ENCODE assay signal across 9 mouse cellular contexts in the genomic region with DNA sequence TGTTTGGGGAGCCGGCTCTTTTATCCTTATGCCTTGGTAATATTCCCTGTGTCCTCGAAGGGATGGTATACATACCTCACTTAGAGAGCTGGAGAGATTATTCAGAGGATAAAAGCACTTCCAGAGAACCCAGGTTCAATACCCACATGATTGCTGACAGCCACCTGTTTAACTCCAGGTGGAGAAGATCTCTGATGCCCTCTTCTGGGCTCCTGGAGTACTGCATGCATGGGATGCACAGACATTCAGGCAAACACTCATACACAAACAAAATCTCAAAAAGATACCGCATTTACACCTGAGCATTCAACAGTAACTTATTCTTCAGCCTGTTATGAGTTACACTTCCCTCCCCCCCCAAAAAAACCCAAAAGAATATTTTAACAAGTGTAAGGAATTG. TPM values are rescaled to one million over a fixed set of nuclear protein-coding genes. Genes with fewer than 3 reads are reported as not detected.
DNase-seq lines count a peak whose midpoint lies in the region; ATAC-seq and TF ChIP-seq lines count a peak whose summit lies in the region.
"Had no signal": no experiment of that assay in that cellular context is flagged by ENCODE, and none has a peak within 500 bp of the region (broad histone marks: within the 10 kb centered on the region; RNA-seq: fewer than 3 reads in every experiment).

No protein-coding gene starts in this region.

- peak; percentile 59 for DNase-seq in kidney, adult 9 months
- no peak for DNase-seq in kidney, adult 11 months
- DNase-seq in MEL (ENCODE audit: low read depth, low spot score): peak; percentile 63
- DNase-seq in embryonic facial prominence, embryonic 11.5 days (ENCODE audit: low spot score): peak; percentile 39
- no peak for DNase-seq in layer of hippocampus, postnatal 36 days
- DNase-seq in cerebellum, adult 8-10 months: no peak
- DNase-seq in layer of hippocampus, postnatal 10 days (ENCODE audit: low spot score in 2 of 2): no peak

- no peaks in the 10 kb centered on the region for H3K9me3 ChIP-seq in MEL (replicated peaks; ENCODE audit: insufficient read depth, low read length)
- H3K9me3 ChIP-seq in embryonic facial prominence, embryonic 11.5 days (replicated peaks; ENCODE audit: control insufficient read depth, low read length): no peaks in the 10 kb centered on the region
- H3K9me3 ChIP-seq: limb, embryonic 15.5 days had no signal

- peak; percentile 26 for TF ChIP-seq RAD21 in MEL (IDR thresholded peaks at IDR 0.05; ENCODE audit: low read depth, low read length)

- TF ChIP-seq CTCF in MEL (IDR thresholded peaks at IDR 0.05 in 2 of 3, conservative IDR thresholded peaks at IDR 0.05 in 1 of 3; ENCODE audit: control insufficient read depth in 1 of 3, insufficient read depth in 1 of 3, low read depth in 2 of 3, low read length in 3 of 3, poor library complexity in 1 of 3, severe bottlenecking in 1 of 3): peak; percentile 55 to 90 (median 65)

- ATAC-seq in embryonic facial prominence, embryonic 11.5 days (replicated peaks; ENCODE audit: insufficient number of reproducible peaks, low FRiP score, low TSS enrichment, low read depth): no peak
- 0 out of 2 replicates have a peak, but pooled peaks have one; percentile 43 for ATAC-seq in monocyte, adult 5-6 weeks (replicated peaks; ENCODE audit: insufficient number of reproducible peaks, low FRiP score, low TSS enrichment, poor library complexity, severe bottlenecking)

- H3K4me1 ChIP-seq in MEL (ENCODE audit: control insufficient read depth in 1 of 2, insufficient read depth in 2 of 2, low read length in 2 of 2): no peaks in the 10 kb centered on the region
- H3K4me1 ChIP-seq in embryonic facial prominence, embryonic 11.5 days (ENCODE audit: control insufficient read depth, insufficient read depth, low read length): no peaks in the 10 kb centered on the region
- H3K4me1 ChIP-seq: limb, embryonic 15.5 days had no signal

- H3K27me3 ChIP-seq in MEL (ENCODE audit: control insufficient read depth in 1 of 2, insufficient read depth in 2 of 2, low read length in 2 of 2): no peaks in the 10 kb centered on the region
- H3K27me3 ChIP-seq in embryonic facial prominence, embryonic 11.5 days (ENCODE audit: control insufficient read depth, insufficient read depth, low read length): no peaks in the 10 kb centered on the region
- H3K27me3 ChIP-seq: limb, embryonic 15.5 days had no signal

- H3K9ac ChIP-seq in MEL (ENCODE audit: control insufficient read depth, low read depth, low read length, poor library complexity, severe bottlenecking): no peak overlapping the region
- H3K9ac ChIP-seq in embryonic facial prominence, embryonic 11.5 days (replicated peaks; ENCODE audit: low read length): no peak overlapping the region
- H3K9ac ChIP-seq: limb, embryonic 15.5 days had no signal

- no peak for TF ChIP-seq EP300 in MEL (IDR thresholded peaks at IDR 0.05; ENCODE audit: low read depth in 1 of 2, low read length in 2 of 2)

- H3K4me3 ChIP-seq in MEL (ENCODE audit: control insufficient read depth in 1 of 2, insufficient read depth in 1 of 2, low read depth in 2 of 2, low read length in 2 of 2): no peak overlapping the region
- H3K4me3 ChIP-seq in embryonic facial prominence, embryonic 11.5 days (ENCODE audit: low read depth, low read length): no peak overlapping the region
- H3K4me3 ChIP-seq: limb, embryonic 15.5 days had no signal

- WGBS in embryonic facial prominence, embryonic 11.5 days: 96% methylated on average over 3 of the region's 3 CpGs

- no peaks in the 10 kb centered on the region for H3K79me2 ChIP-seq in MEL (ENCODE audit: control insufficient read depth, insufficient read depth, low read length, poor library complexity)

- TF ChIP-seq POLR2A in MEL (IDR thresholded peaks at IDR 0.05; ENCODE audit: control insufficient read depth in 1 of 2, insufficient read depth in 1 of 2, low read depth in 1 of 2, low read length in 2 of 2, poor library complexity in 1 of 2): no peak

- peaks cover 0 to 23% of the 10 kb centered on the region in 2 experiments; a peak in 2 of 4 replicates for H3K36me3 ChIP-seq in MEL (ENCODE audit: control insufficient read depth in 1 of 2, insufficient read depth in 2 of 2, low read length in 2 of 2)
- peaks cover 2% of the 10 kb centered on the region; the same call in 1 of the 2 replicates for H3K36me3 ChIP-seq in embryonic facial prominence, embryonic 11.5 days (replicated peaks; ENCODE audit: control insufficient read depth, insufficient read depth, low read depth, low read length)

- no peak overlapping the region for H3K4me2 ChIP-seq in embryonic facial prominence, embryonic 11.5 days (ENCODE audit: low read depth, low read length)
- H3K4me2 ChIP-seq: limb, embryonic 15.5 days had no signal

- H3K27ac ChIP-seq in MEL (ENCODE audit: control insufficient read depth, low read depth, low read length): no peak overlapping the region
- H3K27ac ChIP-seq in embryonic facial prominence, embryonic 11.5 days (replicated peaks; ENCODE audit: low read depth, low read length): no peak overlapping the region
- H3K27ac ChIP-seq: limb, embryonic 15.5 days had no signal

TF ChIP-seq in MEL, 35 proteins besides CTCF, POLR2A, EP300 and RAD21:
- TF ChIP-seq MAFK (IDR thresholded peaks at IDR 0.05; ENCODE audit: borderline replicate concordance, low read depth, low read length): no peak
- TF ChIP-seq ZKSCAN1 (IDR thresholded peaks at IDR 0.05; ENCODE audit: low read depth, low read length): no peak
- no peak for TF ChIP-seq MYC (IDR thresholded peaks at IDR 0.05; ENCODE audit: low read depth, low read length)
- no peak for TF ChIP-seq RCOR1 (IDR thresholded peaks at IDR 0.05; ENCODE audit: low read depth, low read length)
- TF ChIP-seq ZC3H11A (IDR thresholded peaks at IDR 0.05; ENCODE audit: low read depth, low read length): peak; percentile 27; the same call in 1 of the 2 replicates
- no peak for TF ChIP-seq ZMIZ1 (IDR thresholded peaks at IDR 0.05; ENCODE audit: low read depth, low read length)
- TF ChIP-seq GABPA (IDR thresholded peaks at IDR 0.05; ENCODE audit: low read depth, low read length): no peak
- TF ChIP-seq SMC3 (IDR thresholded peaks at IDR 0.05; ENCODE audit: low read depth, low read length): peak; percentile 43
- no peak for TF ChIP-seq ZNF384 (IDR thresholded peaks at IDR 0.05; ENCODE audit: low read depth, low read length)
- no peak for TF ChIP-seq MEF2A (IDR thresholded peaks at IDR 0.05; ENCODE audit: extremely low read depth, insufficient replicate concordance, low read depth, low read length, poor library complexity, severe bottlenecking)
- TF ChIP-seq ETS1 (IDR thresholded peaks at IDR 0.05; ENCODE audit: low read depth, low read length): no peak
- TF ChIP-seq USF2 (IDR thresholded peaks at IDR 0.05; ENCODE audit: borderline replicate concordance in 1 of 2, insufficient read depth in 1 of 2, low read depth in 1 of 2, low read length in 2 of 2): no peak
- no peak for TF ChIP-seq UBTF (IDR thresholded peaks at IDR 0.05; ENCODE audit: borderline replicate concordance, insufficient read depth, low read depth, low read length)
- no peak for TF ChIP-seq TCF12 (IDR thresholded peaks at IDR 0.05; ENCODE audit: low read depth, low read length)
- no peak for TF ChIP-seq TBP (IDR thresholded peaks at IDR 0.05; ENCODE audit: low read depth, low read length)

RNA-seq across cellular contexts. Expression of a gene that starts 20.9 kb away (rescaled TPM):
- total RNA-seq in MEL (2012; rRNA removed): 1.3 and 2.3 TPM in 2 replicates
- polyA plus RNA-seq in MEL (2012; ENCODE audit: insufficient read depth in 1 of 2, insufficient read length in 2 of 2, low read depth in 1 of 2, low replicate concordance in 2 of 2, missing spikeins in 1 of 2): 1 to 10 TPM in 1 of 2 experiments, not detected in 1; 4.5 TPM
- polyA plus RNA-seq in embryonic facial prominence, embryonic 11.5 days (2014; fragmentation: Nextera tagmentation; extraction: Ambion mirVana): 4.1 and 6.7 TPM in 2 replicates
- not detected in 3 replicates for total RNA-seq in monocyte, adult 5-6 weeks (2017)
- total RNA-seq in layer of hippocampus, postnatal 36 days (2021): not detected
- under 1 TPM in 1 of 2 experiments, not detected in 1; 0.29 TPM for total RNA-seq in layer of hippocampus, postnatal 10 days (2021)

RNA-seq across cellular contexts. Expression of a gene that starts 34.3 kb away (rescaled TPM):
- 4.0 and 6.2 TPM in 2 replicates for total RNA-seq in MEL (2012; rRNA removed)
- polyA plus RNA-seq in MEL (2012; ENCODE audit: insufficient read depth in 1 of 2, insufficient read length in 2 of 2, low read depth in 1 of 2, low replicate concordance in 2 of 2, missing spikeins in 1 of 2): 1 to 10 TPM in 1 of 2 experiments, not detected in 1; 9.4 TPM
- polyA plus RNA-seq in embryonic facial prominence, embryonic 11.5 days (2014; fragmentation: Nextera tagmentation; extraction: Ambion mirVana): 6.6 and 8.7 TPM in 2 replicates
- total RNA-seq in monocyte, adult 5-6 weeks (2017): 7.7 to 8.6 TPM (median 8.2 TPM) in 3 replicates
- total RNA-seq in layer of hippocampus, postnatal 36 days (2021): 10 to 100 TPM; 23.8 to 26.0 TPM
- total RNA-seq in layer of hippocampus, postnatal 10 days (2021): 10 to 100 TPM; 18.7 to 20.1 TPM

RNA-seq across cellular contexts. Expression of a gene that starts 52.8 kb away (rescaled TPM):
- total RNA-seq in MEL (2012; rRNA removed): 26.2 and 34.4 TPM in 2 replicates
- 10 to 100 TPM in 1 of 2 experiments, not detected in 1; 48.2 TPM for polyA plus RNA-seq in MEL (2012; ENCODE audit: insufficient read depth in 1 of 2, insufficient read length in 2 of 2, low read depth in 1 of 2, low replicate concordance in 2 of 2, missing spikeins in 1 of 2)
- polyA plus RNA-seq in embryonic facial prominence, embryonic 11.5 days (2014; fragmentation: Nextera tagmentation; extraction: Ambion mirVana): 82.4 and 90.9 TPM in 2 replicates
- 11.1 to 13.3 TPM (median 13.1 TPM) in 3 replicates for total RNA-seq in monocyte, adult 5-6 weeks (2017)
- 10 to 100 TPM; 22.2 to 32.7 TPM for total RNA-seq in layer of hippocampus, postnatal 36 days (2021)
- total RNA-seq in layer of hippocampus, postnatal 10 days (2021): 10 to 100 TPM; 23.2 to 26.2 TPM

RNA-seq across cellular contexts. Expression of a gene that starts 57.3 kb away (rescaled TPM):
- total RNA-seq in MEL (2012; rRNA removed): 14.4 and 16.9 TPM in 2 replicates
- 10 to 100 TPM; 50.2 to 59.3 TPM for polyA plus RNA-seq in MEL (2012; ENCODE audit: insufficient read depth in 1 of 2, insufficient read length in 2 of 2, low read depth in 1 of 2, low replicate concordance in 2 of 2, missing spikeins in 1 of 2)
- 5.1 and 5.4 TPM in 2 replicates for polyA plus RNA-seq in embryonic facial prominence, embryonic 11.5 days (2014; fragmentation: Nextera tagmentation; extraction: Ambion mirVana)
- 69.7 to 114 TPM (median 95.6 TPM) in 3 replicates for total RNA-seq in monocyte, adult 5-6 weeks (2017)
- total RNA-seq in layer of hippocampus, postnatal 36 days (2021): 10 to 100 TPM; 11.1 to 11.9 TPM
- 1 to 10 TPM; 9.9 TPM for total RNA-seq in layer of hippocampus, postnatal 10 days (2021)

Comparison
In these comparisons a context has a peak if more than half of its experiments do, and no peak if none do; other contexts are left out.
1. DNase-seq: peak in kidney, adult 9 months (single experiment), MEL (single experiment) and embryonic facial prominence, embryonic 11.5 days (single experiment); none in kidney, adult 11 months (single experiment), layer of hippocampus, postnatal 36 days (0 of 2), cerebellum, adult 8-10 months (single experiment) and layer of hippocampus, postnatal 10 days (0 of 2).